Mouse (Mus musculus) neural tube, embryonic 15.5 days (tissue): ENCODE results near the gene Zfp61. TPM values are rescaled to one million over a fixed set of nuclear protein-coding genes. Genes with fewer than 3 reads are reported as not detected.
"Not testable (repeated sequence)": the region's sequence is repeated elsewhere in the genome, so short reads cannot be mapped to it uniquely, and the experiment has no call there.

ENCODE experiments used
- ATAC-seq: fragments of 200-750 bp; cut with Nextera tagmentation; 2 replicates; pipeline ENCODE4 v1.8.0; 2017; ENCODE audit warnings: mild to moderate bottlenecking, moderate TSS enrichment, moderate library complexity; ENCODE audit not compliant: low FRiP score
- H3K27ac ChIP-seq: fragments of 300-500 bp; sonication (generic); replicated peaks from 2 replicates; pipeline ENCODE4 v1.5.1; 2015; ENCODE audit warnings: mild to moderate bottlenecking, inconsistent platforms
- H3K27me3 ChIP-seq: fragments of 300-500 bp; sonication (generic); replicated peaks from 2 replicates; pipeline ENCODE4 v1.6.1; 2015; ENCODE audit warnings: inconsistent platforms
- H3K36me3 ChIP-seq: fragments of 300-500 bp; sonication (generic); 2 replicates; pipeline ENCODE4 v1.6.1; 2015; ENCODE audit warnings: inconsistent platforms
- H3K4me1 ChIP-seq: fragments of 300-500 bp; sonication (generic); 2 replicates; pipeline ENCODE4 v1.6.1; 2015; ENCODE audit warnings: inconsistent platforms
- H3K4me2 ChIP-seq: fragments of 300-500 bp; sonication (generic); 2 replicates; pipeline ENCODE4 v1.6.1; 2015; ENCODE audit warnings: inconsistent platforms, mild to moderate bottlenecking, moderate library complexity
- H3K4me3 ChIP-seq: fragments of 300-500 bp; sonication (generic); replicated peaks from 2 replicates; pipeline ENCODE4 v1.5.1; 2015; ENCODE audit warnings: mild to moderate bottlenecking, inconsistent platforms
- H3K9ac ChIP-seq: fragments of 300-500 bp; sonication (generic); replicated peaks from 2 replicates; pipeline ENCODE4 v1.6.1; 2015; ENCODE audit warnings: mild to moderate bottlenecking, inconsistent platforms
- H3K9me3 ChIP-seq: fragments of 300-500 bp; sonication (generic); replicated peaks from 2 replicates; pipeline ENCODE4 v1.6.1; 2016; ENCODE audit warnings: inconsistent platforms
- WGBS: fragments of 180-500 bp; shearing (Covaris S2); methylation state at CpG from one replicate; pipeline ENCODE4 v1.1.7; 2015; ENCODE audit warnings: mixed read lengths; 5-methylcytosine and 5-hydroxymethylcytosine counted together
- polyA plus RNA-seq: library from polyadenylated mRNA; unstranded; fragments of >200 nt; fragmentation: Nextera tagmentation; extraction: Ambion mirVana; gene quantifications from 2 replicates; pipeline ENCODE4 v1.2.1, GENCODE M21; 2015

Zfp61 gene
- polyA plus RNA-seq, 1 experiment from 2014 or later, result 44.7 TPM

GRCm38 (mm10) chr7:24278771-24279170 is 22.3 kb downstream of the Zfp61 start:
- not testable (repeated sequence) for H3K27me3 ChIP-seq, H3K27ac ChIP-seq, H3K4me3 ChIP-seq, H3K9ac ChIP-seq, H3K9me3 ChIP-seq, H3K4me1 ChIP-seq, H3K4me2 ChIP-seq, ATAC-seq
- 86% methylated on average over 3 of the region's 3 CpGs for WGBS
- peaks cover 28% of the 10 kb centered on the region for H3K36me3 ChIP-seq

GRCm38 (mm10) chr7:24274456-24274855 is 26.6 kb downstream of the Zfp61 start:
- H3K4me2 ChIP-seq, result no peak overlapping the region
- peaks cover 11% of the 10 kb centered on the region for H3K4me1 ChIP-seq
- 98% methylated on average over 4 of the region's 4 CpGs for WGBS
- H3K9ac ChIP-seq, result no peak overlapping the region
- peaks cover 31% of the 10 kb centered on the region for H3K36me3 ChIP-seq
- no peak overlapping the region for H3K27ac ChIP-seq
- no peaks in the 10 kb centered on the region for H3K27me3 ChIP-seq
- no peak for ATAC-seq
- no peaks in the 10 kb centered on the region for H3K9me3 ChIP-seq
- no peak overlapping the region for H3K4me3 ChIP-seq

- Histone ChIP-seq H3K4me2 (peak overlapping the region; percentile 90; the same call in 1 of the 2 replicates), H3K36me3 (peaks cover 24% of the 10 kb centered on the region), H3K27ac (no peak overlapping the region), H3K4me1 (peaks cover 13% of the 10 kb centered on the region), H3K9me3 (no peaks in the 10 kb centered on the region), H3K27me3 (no peaks in the 10 kb centered on the region), H3K4me3 (no peak overlapping the region), H3K9ac (no peak overlapping the region)
- 98% methylated on average over 6 of the region's 6 CpGs for WGBS
- no peak for ATAC-seq
Observed at GRCm38 (mm10) chr7:24271191-24271590, 29.8 kb downstream of the Zfp61 start.

GRCm38 (mm10) chr7:24270288-24270672 is 30.8 kb downstream of the Zfp61 start, which contains the start of gene Zfp93:
TSS of gene Zfp93 (plus strand) at chr7:24270420.
- Histone ChIP-seq H3K27ac (peak within 1 kb of the TSS; percentile 86), H3K4me2 (peak within 1 kb of the TSS; percentile 90), H3K9me3 (no peaks in the 10 kb centered on the region), H3K36me3 (peaks cover 19% of the 10 kb centered on the region), H3K4me1 (peaks cover 13% of the 10 kb centered on the region), H3K4me3 (peak within 1 kb of the TSS; percentile 67), H3K9ac (peak within 1 kb of the TSS; percentile 84), H3K27me3 (no peaks in the 10 kb centered on the region)
- ATAC-seq, result peak; percentile 92
- WGBS, result 0% methylated on average over 12 of the region's 12 CpGs

GRCm38 (mm10) chr7:24269667-24270287 is 31.3 kb downstream of the Zfp61 start:
- ATAC-seq, result peak; percentile 62
- Histone ChIP-seq H3K27ac (peak overlapping the region; percentile 86; the same call in 1 of the 2 replicates), H3K4me1 (peaks cover 13% of the 10 kb centered on the region), H3K36me3 (peaks cover 14% of the 10 kb centered on the region), H3K4me3 (peak overlapping the region; percentile 67), H3K27me3 (no peaks in the 10 kb centered on the region), H3K9me3 (no peaks in the 10 kb centered on the region), H3K4me2 (peak overlapping the region; percentile 90), H3K9ac (peak overlapping the region; percentile 84)
- WGBS, result 40% methylated on average over 7 of the region's 7 CpGs

- peak; percentile 18; the same call in 1 of the 2 replicates for ATAC-seq
- Histone ChIP-seq H3K27ac (no peak overlapping the region), H3K4me2 (peak overlapping the region; percentile 90), H3K4me1 (peaks cover 13% of the 10 kb centered on the region), H3K9me3 (no peaks in the 10 kb centered on the region), H3K36me3 (peaks cover 9% of the 10 kb centered on the region), H3K4me3 (peak overlapping the region; percentile 67; the same call in 1 of the 2 replicates), H3K27me3 (no peaks in the 10 kb centered on the region), H3K9ac (no peak overlapping the region)
- 79% methylated on average over 3 of the region's 3 CpGs for WGBS
Observed at GRCm38 (mm10) chr7:24269256-24269655, 31.8 kb downstream of the Zfp61 start.

- 71% methylated on average over 24 of the region's 24 CpGs for WGBS
- Histone ChIP-seq H3K27ac (no peak overlapping the region), H3K4me2 (no peak overlapping the region), H3K27me3 (no peaks in the 10 kb centered on the region), H3K36me3 (peaks cover 2% of the 10 kb centered on the region; the same call in 1 of the 2 replicates), H3K4me3 (no peak overlapping the region), H3K4me1 (peaks cover 13% of the 10 kb centered on the region), H3K9me3 (no peaks in the 10 kb centered on the region), H3K9ac (no peak overlapping the region)
- no peak for ATAC-seq
Observed at GRCm38 (mm10) chr7:24268176-24269155, 32.6 kb downstream of the Zfp61 start.

- 94% methylated on average over 4 of the region's 4 CpGs for WGBS
- Histone ChIP-seq H3K27me3 (no peaks in the 10 kb centered on the region), H3K4me2 (no peak overlapping the region), H3K9me3 (no peaks in the 10 kb centered on the region), H3K27ac (no peak overlapping the region), H3K4me3 (no peak overlapping the region), H3K4me1 (peaks cover 21% of the 10 kb centered on the region), H3K9ac (no peak overlapping the region), H3K36me3 (peaks cover 30% of the 10 kb centered on the region)
- no peak for ATAC-seq
Observed at GRCm38 (mm10) chr7:24260000-24260312, 41.1 kb downstream of the Zfp61 start.

GRCm38 (mm10) chr7:24259306-24259999 is 41.6 kb downstream of the Zfp61 start:
- H3K27ac ChIP-seq, result no peak overlapping the region
- no peaks in the 10 kb centered on the region for H3K27me3 ChIP-seq
- H3K4me1 ChIP-seq, result peaks cover 25% of the 10 kb centered on the region
- H3K4me2 ChIP-seq, result no peak overlapping the region
- H3K4me3 ChIP-seq, result no peak overlapping the region
- H3K36me3 ChIP-seq, result peaks cover 30% of the 10 kb centered on the region
- no peak for ATAC-seq
- WGBS, result 90% methylated on average over 13 of the region's 13 CpGs
- no peak overlapping the region for H3K9ac ChIP-seq
- H3K9me3 ChIP-seq, result no peaks in the 10 kb centered on the region

- Histone ChIP-seq H3K27ac (peak within 1 kb of the TSS; percentile 75), H3K9ac (peak within 1 kb of the TSS; percentile 50), H3K4me3 (peak within 1 kb of the TSS; percentile 60), H3K4me1 (peaks cover 31% of the 10 kb centered on the region), H3K36me3 (peaks cover 4% of the 10 kb centered on the region), H3K27me3 (no peaks in the 10 kb centered on the region), H3K9me3 (no peaks in the 10 kb centered on the region), H3K4me2 (peak within 1 kb of the TSS; percentile 73)
- WGBS, result 19% methylated on average over 21 of the region's 21 CpGs
- peak; percentile 94 for ATAC-seq
Observed at GRCm38 (mm10) chr7:24254633-24255474, 46.2 kb downstream of the Zfp61 start, which contains the start of gene Zfp108. TSS of gene Zfp108 (plus strand) at chr7:24254794.
